Mouse (Mus musculus) stomach, postnatal 0 days (tissue): ENCODE measurements around the gene Wdr72. TPM values are rescaled to one million over a fixed set of nuclear protein-coding genes. Genes with fewer than 3 reads are reported as not detected.
A peak's percentile ranks its signal among the peaks of the same experiment; 100 is the strongest.

Experiments
- ATAC-seq: fragments of 200-750 bp; cut with Nextera tagmentation; 2 replicates; pipeline ENCODE4 v1.8.0; 2017; ENCODE audit not compliant: low FRiP score, low TSS enrichment
- DNase-seq: peaks from one replicate; pipeline ENCODE4 v3.0.0-alpha.2; 2016; ENCODE audit warnings: low spot score
- H3K27ac ChIP-seq: fragments of 300-500 bp; sonication (generic); replicated peaks from 2 replicates; pipeline ENCODE4 v1.5.1; 2014; ENCODE audit warnings: mild to moderate bottlenecking, control low read depth
- H3K27me3 ChIP-seq: fragments of 300-500 bp; sonication (generic); 2 replicates; pipeline ENCODE4 v1.6.1; 2014; ENCODE audit warnings: low read length; ENCODE audit not compliant: control insufficient read depth, insufficient read depth
- H3K36me3 ChIP-seq: fragments of 300-500 bp; sonication (generic); 2 replicates; pipeline ENCODE4 v1.6.1; 2014; ENCODE audit warnings: low read length, mixed read lengths; ENCODE audit not compliant: control insufficient read depth, insufficient read depth
- H3K4me1 ChIP-seq: fragments of 300-500 bp; sonication (generic); replicated peaks from 2 replicates; pipeline ENCODE4 v1.6.1; 2014; ENCODE audit warnings: antibody characterized with exemption; ENCODE audit not compliant: control insufficient read depth, insufficient read depth
- H3K4me2 ChIP-seq: fragments of 300-500 bp; sonication (generic); replicated peaks from 2 replicates; pipeline ENCODE4 v1.6.1; 2014; ENCODE audit warnings: low read depth, mild to moderate bottlenecking, control low read depth, moderate library complexity
- H3K4me3 ChIP-seq: fragments of 300-500 bp; sonication (generic); 2 replicates; pipeline ENCODE4 v1.5.1; 2014; ENCODE audit warnings: low read depth, low read length, control low read depth
- H3K9ac ChIP-seq: fragments of 300-500 bp; sonication (generic); 2 replicates; pipeline ENCODE4 v1.6.1; 2014; ENCODE audit warnings: mild to moderate bottlenecking, low read length, control low read depth, mixed read lengths
- H3K9me3 ChIP-seq: fragments of 300-500 bp; sonication (generic); 2 replicates; pipeline ENCODE4 v1.6.1; 2016; ENCODE audit warnings: low read length; ENCODE audit not compliant: control insufficient read depth
- CTCF ChIP-seq: IDR thresholded peaks from 2 replicates; pipeline ENCODE4 v1.5.1; 2016; ENCODE audit warnings: antibody characterized with exemption, low read depth, mild to moderate bottlenecking, moderate library complexity
- EP300 ChIP-seq: optimal IDR thresholded peaks from 2 replicates; pipeline ENCODE3; 2016; ENCODE audit warnings: antibody characterized with exemption
- WGBS: fragments of 180-500 bp; shearing (Covaris S2); extraction: QIAGEN DNeasy Blood & Tissue Kit; methylation state at CpG from one replicate; pipeline ENCODE4 v1.1.7; 2014; 5-methylcytosine and 5-hydroxymethylcytosine counted together
- polyA plus RNA-seq: library from polyadenylated mRNA; unstranded; fragments of >200 nt; fragmentation: Nextera tagmentation; extraction: Ambion mirVana; gene quantifications from 2 replicates; pipeline ENCODE4 v1.2.1, GENCODE M21; 2015

The Wdr72 gene
- polyA plus RNA-seq, 1 experiment from 2014 or later, result 0.85 TPM

DNA sequence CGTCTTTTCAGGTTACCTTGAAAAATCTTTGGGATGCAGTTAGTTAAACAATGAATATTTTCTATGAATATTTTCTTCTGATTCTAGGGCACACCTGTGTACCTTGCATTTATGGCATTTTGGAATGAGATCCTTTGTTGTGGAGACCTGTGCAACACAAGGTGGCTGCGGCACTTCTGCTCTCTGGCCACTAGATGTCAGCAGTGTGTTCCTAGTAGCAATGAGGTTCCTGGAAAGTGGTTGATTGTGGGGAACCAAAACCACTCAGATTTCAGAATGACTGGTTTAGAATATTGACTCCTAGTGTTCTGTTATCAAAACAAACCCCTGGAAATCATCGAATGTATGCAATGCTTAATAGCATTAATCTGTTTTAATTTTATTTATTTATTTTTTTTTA lies 31.7 kb downstream of the Wdr72 start:
- H3K4me2 ChIP-seq, result no peak overlapping the region
- ATAC-seq, result no peak
- TF ChIP-seq CTCF (peak; percentile 97), EP300 (no peak)

DNA sequence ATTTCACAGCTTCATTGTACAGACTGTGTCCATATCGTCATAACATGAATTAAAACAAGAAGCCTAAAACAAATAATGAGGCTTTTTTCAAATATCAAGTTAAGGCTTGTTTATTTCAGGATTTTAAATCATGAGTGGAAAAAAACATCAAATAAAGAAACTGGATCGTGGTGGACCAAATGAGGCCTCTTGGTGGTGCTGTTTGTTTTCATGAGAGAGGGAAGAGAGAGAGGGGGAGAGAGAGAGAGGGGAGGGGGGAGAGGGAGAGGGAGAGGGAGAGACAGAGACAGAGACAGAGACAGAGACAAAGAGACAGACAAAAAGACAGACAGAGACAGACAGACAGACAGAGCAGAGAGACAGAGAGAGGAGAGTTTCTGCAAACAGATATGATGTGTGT lies 32.5 kb downstream of the Wdr72 start:
- H3K4me1 ChIP-seq, result no peaks in the 10 kb centered on the region
- no peak overlapping the region for H3K4me2 ChIP-seq
- DNase-seq (no peak), ATAC-seq (no peak)
- H3K27me3 ChIP-seq, result no peaks in the 10 kb centered on the region
- H3K9ac ChIP-seq, result no peak overlapping the region
- no peak overlapping the region for H3K4me3 ChIP-seq
- no peaks in the 10 kb centered on the region for H3K9me3 ChIP-seq
- no peak overlapping the region for H3K27ac ChIP-seq
- H3K36me3 ChIP-seq, result no peaks in the 10 kb centered on the region
- WGBS, result 21% methylated on average over 2 of the region's 2 CpGs
- TF ChIP-seq CTCF (peak; percentile 32; the same call in 1 of the 2 replicates), EP300 (no peak)

More for the DNA sequence above, 31.7 kb downstream of the Wdr72 start:
- peak; percentile 68 for DNase-seq
- no peaks in the 10 kb centered on the region for H3K36me3 ChIP-seq
- H3K9me3 ChIP-seq, result no peaks in the 10 kb centered on the region
- no peaks in the 10 kb centered on the region for H3K27me3 ChIP-seq
- WGBS, result 7% methylated on average over 3 of the region's 3 CpGs
- H3K4me3 ChIP-seq, result no peak overlapping the region
- no peaks in the 10 kb centered on the region for H3K4me1 ChIP-seq
- no peak overlapping the region for H3K9ac ChIP-seq
- no peak overlapping the region for H3K27ac ChIP-seq

DNA sequence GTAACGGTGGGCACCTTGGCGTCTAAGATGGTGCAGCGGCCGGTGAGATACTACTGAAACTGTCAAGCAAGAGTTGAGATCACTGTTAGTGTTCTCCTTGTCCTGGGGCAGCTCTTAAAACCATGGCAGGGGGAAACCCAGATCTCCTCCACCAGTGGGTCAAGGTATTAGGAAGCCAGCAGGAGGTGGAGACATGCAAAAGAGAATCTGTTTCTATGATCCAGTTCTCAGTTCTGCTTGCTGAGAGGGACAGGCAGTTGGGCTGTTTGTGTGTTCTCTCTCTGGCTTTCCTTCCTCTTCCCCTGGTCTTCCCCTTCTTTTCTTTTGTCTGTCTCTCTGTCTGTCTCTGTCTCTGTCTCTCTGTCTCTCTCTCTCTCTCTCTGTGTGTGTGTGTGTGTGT lies 35.0 kb downstream of the Wdr72 start:
- Histone ChIP-seq H3K4me2 (no peak overlapping the region), H3K4me3 (no peak overlapping the region), H3K27me3 (no peaks in the 10 kb centered on the region), H3K36me3 (no peaks in the 10 kb centered on the region), H3K27ac (no peak overlapping the region), H3K9me3 (no peaks in the 10 kb centered on the region), H3K4me1 (no peaks in the 10 kb centered on the region), H3K9ac (no peak overlapping the region)
- DNase-seq (no peak), ATAC-seq (no peak)
- no peak for TF ChIP-seq CTCF
- no peak for TF ChIP-seq EP300
- WGBS, result 93% methylated on average over 4 of the region's 4 CpGs

DNA sequence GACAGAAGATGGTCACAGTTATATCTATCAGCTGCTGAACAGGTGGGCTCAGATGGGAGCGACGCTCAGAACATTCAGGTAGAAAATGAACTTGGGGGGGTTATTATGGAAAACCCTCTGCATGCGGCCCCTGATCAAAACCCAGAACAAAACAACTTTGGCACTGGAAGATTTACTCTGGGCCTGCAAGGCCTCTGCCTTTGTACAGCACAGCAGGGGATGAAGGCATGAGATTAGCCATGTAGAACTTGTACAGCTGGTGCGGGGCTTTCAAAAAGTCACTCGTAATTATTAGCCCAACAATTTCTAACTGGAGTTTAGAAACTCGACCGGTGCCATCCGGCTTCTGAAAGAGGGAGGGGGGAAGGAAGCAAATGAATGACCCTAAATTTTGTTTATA lies 38.1 kb downstream of the Wdr72 start:
- 72% methylated on average over 8 of the region's 8 CpGs for WGBS
- ATAC-seq (no peak), DNase-seq (no peak)
- H3K36me3 ChIP-seq, result no peaks in the 10 kb centered on the region
- H3K27me3 ChIP-seq, result no peaks in the 10 kb centered on the region
- no peak overlapping the region for H3K4me3 ChIP-seq
- H3K4me2 ChIP-seq, result no peak overlapping the region
- H3K9ac ChIP-seq, result no peak overlapping the region
- H3K27ac ChIP-seq, result no peak overlapping the region
- TF ChIP-seq CTCF (no peak), EP300 (no peak)
- no peaks in the 10 kb centered on the region for H3K4me1 ChIP-seq
- H3K9me3 ChIP-seq, result no peaks in the 10 kb centered on the region

DNA sequence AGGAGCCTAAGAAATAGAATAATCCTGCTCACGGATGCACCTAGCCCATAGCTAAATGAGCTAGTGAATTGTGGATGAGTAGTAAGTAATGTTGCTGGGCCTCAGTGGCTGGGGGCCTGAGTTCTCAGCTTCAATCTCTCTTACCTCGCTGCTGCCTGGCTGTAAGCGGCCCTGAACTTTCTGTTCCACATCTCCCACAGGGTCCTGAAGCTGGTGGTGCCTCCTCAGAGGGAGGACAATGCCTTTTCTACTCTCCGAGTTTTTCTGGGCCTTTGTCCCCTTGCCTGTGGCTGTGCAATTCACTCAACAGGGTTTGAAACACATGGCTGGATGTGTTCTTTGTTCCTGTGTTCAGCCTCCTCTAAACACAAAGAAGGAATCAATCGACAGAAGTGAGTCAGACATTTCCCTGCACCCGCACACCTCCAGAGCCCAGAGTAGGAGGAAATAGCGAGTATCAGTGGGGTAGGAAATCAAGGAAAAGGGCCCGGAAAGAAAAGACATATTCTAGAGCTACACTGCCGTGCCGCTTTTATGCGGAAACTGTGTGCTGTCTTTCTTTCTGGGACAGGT lies 50.3 kb downstream of the Wdr72 start:
- Histone ChIP-seq H3K27me3 (no peaks in the 10 kb centered on the region), H3K9me3 (no peaks in the 10 kb centered on the region), H3K36me3 (no peaks in the 10 kb centered on the region), H3K4me3 (no peak overlapping the region), H3K9ac (no peak overlapping the region), H3K4me1 (no peaks in the 10 kb centered on the region), H3K27ac (no peak overlapping the region), H3K4me2 (no peak overlapping the region)
- ATAC-seq, result no peak
- DNase-seq, result no peak
- WGBS, result 75% methylated on average over 11 of the region's 11 CpGs
- no peak for TF ChIP-seq EP300
- TF ChIP-seq CTCF, result no peak

DNA sequence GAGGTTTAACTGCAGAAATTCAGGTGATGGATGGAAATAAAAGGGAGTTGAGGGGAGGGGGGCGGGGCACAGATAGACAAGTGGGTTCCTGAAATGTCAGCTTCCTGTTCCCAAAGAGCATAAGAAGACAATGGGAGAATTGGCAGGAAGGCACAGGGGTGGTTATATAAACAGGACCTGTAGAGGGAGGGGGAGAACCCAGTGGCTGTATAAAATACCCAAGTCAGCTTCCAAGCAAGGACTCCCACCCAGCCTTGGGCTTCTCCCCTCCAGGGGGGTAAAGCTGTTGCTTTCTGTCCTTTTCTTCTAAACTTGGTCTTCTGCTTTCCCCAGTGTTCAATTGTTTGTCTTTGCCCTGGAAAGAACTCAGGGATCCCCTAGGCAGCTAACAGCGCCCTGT lies 55.5 kb downstream of the Wdr72 start:
- ATAC-seq (no peak), DNase-seq (no peak)
- Histone ChIP-seq H3K4me2 (no peak overlapping the region), H3K4me1 (no peaks in the 10 kb centered on the region), H3K27ac (no peak overlapping the region), H3K9ac (no peak overlapping the region), H3K36me3 (no peaks in the 10 kb centered on the region), H3K9me3 (no peaks in the 10 kb centered on the region), H3K27me3 (no peaks in the 10 kb centered on the region), H3K4me3 (no peak overlapping the region)
- no peak for TF ChIP-seq EP300
- no peak for TF ChIP-seq CTCF
- 95% methylated on average over 2 of the region's 2 CpGs for WGBS
